Mouse (Mus musculus): ENCODE data around the gene Nav2.

The Nav2 gene

DNA sequence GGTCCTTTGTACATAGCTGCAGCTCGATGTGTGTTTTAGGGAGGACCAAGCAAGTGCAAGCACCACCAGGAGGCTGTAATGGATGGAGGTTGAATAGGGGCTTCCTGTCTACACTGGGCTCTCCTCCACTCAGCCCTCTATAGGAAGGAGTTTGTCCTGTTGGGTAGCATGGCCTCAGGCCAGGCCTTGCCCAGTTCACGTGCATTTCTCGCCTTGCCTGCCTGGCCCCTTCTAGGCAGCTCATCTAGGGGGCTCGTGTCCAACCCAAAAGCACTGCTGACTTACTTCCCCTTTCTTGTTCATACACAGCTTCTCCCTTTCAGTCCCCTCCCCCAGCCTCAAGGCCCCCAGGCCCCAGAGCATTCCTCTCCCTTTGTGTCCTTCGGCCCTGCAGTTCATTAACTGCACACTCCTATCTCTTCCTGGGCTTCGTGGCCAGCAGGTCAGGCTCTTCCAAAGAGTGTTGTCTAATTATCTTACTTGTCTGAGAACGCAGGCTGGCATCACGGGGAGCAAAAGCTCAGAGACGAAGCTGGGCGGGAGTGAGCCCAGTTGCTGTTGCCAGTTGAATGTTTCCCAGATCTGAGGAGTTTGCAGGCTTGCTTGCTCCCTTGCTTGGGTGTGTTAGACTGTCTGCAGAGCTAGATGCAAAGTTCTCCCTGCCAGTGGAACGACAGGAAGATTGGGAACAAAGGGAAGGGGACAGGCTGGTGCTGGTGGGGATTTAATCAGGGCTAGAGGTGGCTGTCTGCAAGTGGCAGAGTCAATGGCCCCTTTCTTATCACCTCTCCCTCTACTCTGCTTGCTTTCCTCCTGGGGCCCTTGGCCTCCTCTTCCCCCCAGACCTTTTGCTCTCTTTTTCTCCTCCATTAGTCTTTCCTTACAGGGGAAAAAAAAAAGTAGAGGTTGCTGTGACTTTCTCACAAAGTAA lies 636.5 kb downstream of the Nav2 start:
- DNase-seq (ENCODE audit: low spot score in 2 of 2), result no peak

DNA sequence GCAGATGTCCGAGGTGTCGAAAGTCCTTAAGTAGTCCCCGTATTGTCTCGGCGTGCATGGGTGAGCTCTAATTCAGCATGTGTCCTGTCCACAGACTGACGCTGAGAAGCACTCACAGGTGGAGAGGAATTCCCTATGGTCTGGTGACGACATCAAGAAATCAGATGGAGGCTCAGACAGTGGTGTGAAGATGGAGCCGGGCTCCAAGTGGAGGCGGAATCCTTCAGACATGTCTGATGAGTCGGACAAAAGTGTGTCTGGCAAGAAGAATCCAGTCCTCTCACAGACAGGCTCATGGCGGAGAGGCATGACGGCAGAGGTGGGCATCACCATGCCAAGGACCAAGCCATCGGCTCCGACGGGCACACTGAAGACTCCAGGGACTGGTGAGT lies 637.2 kb downstream of the Nav2 start:
- no peak for DNase-seq (ENCODE audit: low spot score in 2 of 2)

DNA sequence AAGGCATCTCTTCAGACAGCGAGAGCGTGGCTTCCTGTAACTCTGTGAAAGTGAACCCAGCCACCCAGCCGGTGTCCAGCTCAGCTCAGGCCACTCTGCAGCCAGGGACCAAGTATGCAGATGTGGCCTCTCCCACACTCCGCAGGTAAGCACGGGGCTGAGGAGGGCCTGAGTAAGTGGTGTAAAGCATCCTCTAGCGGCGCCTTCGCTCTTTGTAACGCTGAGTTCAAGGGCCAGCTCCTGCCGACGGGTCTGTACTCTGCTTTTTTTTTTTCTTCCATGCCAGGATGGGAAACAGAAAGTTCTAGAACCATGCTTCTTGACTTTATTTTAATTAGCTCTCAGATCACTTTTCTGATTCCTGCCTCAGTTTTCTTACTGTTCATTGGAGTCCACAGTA lies 639.9 kb downstream of the Nav2 start:
- no peak for DNase-seq (ENCODE audit: low spot score in 2 of 2)

DNA sequence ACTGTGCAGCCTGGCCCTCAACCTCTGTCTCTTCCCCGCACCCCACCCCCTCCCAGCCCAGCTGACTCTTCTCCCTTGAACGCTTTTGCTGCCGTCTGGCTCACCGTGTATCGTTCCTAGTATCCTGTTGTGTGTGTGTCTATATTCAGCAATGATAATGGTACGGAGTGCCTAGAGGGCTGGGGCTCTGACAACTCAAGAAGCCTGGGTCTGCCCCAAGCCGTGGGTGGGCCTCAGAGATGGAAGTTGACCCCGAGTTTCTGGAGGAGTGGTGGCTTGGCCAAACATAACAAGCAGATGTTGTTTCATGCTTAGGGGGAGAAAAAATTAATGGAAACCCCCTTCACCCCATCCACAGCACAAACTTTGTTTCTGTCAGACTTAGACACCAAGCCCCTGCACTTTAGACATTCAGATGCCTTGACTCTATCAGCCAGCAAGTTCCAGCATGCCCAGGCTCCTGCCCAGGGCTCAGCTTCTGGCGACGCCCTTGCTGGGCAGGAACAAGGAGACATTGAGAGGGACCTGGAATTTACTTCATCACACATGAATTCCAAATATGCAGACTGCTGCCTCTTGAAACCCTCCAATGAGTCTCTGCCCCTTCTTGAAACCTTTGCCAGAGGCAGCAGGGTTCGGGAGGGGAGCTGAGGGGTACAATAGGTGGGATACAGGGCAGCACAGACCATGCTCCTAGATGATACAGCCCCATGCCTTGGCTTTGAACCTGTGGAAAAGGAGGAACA lies 644.9 kb downstream of the Nav2 start:
- peak in 1 of 2 experiments; percentile 23 for DNase-seq (ENCODE audit: low spot score in 2 of 2)

DNA sequence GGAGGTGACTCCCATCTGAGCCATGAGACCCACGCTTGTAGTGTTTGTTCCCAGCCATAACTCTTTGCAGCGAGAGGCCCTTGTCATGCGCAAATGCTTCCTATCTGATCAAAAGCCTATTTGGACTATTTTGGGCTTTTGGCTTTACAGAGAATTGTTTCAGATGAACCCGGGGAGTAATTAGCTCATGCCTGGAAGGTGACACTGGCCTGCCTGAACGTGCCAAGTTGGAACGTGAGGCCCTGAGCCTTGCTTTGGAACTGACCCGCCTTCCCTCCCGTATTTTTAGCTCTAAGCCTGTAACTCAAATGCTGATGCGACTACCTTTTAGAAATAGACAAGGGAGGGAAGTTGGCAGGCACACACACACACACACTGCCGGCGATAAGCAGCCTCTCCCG lies 649.7 kb downstream of the Nav2 start:
- DNase-seq (ENCODE audit: low spot score in 2 of 2), result no peak

DNA sequence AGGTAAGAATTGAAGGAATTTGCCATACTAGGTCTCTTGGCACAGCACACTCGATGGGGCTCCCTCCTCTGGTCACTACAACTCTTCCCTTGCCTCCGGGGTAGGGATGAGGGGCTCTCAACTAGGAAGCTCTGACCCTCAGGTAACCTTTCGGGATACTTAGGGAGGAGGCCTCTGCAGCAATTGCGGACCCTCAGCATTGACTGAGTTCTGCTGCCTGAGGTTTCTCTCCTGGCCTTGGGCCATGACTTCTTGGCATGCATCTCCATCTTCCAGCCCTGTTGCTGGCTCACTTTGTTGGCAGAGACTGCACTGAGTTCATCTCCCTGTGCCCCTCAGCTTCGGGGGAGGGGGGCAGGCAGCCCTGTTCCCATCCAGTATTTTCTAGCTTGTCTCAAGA lies 650.4 kb downstream of the Nav2 start:
- peak in 1 of 2 experiments; percentile 22 for DNase-seq (ENCODE audit: low spot score in 2 of 2)

DNA sequence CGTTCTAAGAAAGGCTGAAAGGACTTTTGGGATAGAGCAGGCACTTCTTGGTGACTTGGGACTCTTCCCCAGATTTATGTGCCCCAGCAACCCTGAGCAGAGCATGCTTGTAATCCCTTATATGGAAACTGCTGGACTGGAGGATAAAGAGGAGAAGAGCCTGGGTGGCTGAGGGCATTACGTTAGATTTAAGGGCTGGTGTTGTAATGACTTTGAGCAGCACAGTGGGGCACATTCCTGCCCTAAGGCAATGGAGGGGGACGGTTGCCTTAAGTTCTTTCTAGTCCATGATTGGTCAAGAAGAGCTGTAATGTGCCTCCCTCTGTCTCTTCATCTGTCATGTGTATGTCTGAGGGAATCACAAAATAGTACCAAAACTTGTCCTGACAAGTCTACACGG lies 651.5 kb downstream of the Nav2 start:
- no peak for DNase-seq (ENCODE audit: low spot score in 2 of 2)

DNA sequence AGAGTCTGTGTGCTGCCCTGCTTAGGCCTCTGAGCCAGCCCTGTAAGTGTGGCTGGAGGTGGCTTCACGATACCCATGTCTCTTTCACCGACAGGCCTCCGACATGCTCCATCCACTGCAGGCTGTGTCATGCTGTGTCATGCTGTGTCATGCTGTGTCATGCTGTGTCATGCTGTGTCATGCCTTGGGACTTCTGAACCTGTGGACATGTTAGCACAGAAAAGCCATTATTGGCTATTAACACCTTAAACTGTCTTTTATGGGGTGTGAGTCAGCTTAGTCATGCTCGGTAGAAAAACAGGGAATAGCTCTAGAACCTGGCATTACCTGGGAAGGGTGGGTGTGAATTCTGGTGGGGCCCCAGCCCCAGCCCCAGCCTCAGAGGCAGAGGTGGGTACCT lies 653.9 kb downstream of the Nav2 start:
- DNase-seq (ENCODE audit: low spot score in 2 of 2), result no peak

DNA sequence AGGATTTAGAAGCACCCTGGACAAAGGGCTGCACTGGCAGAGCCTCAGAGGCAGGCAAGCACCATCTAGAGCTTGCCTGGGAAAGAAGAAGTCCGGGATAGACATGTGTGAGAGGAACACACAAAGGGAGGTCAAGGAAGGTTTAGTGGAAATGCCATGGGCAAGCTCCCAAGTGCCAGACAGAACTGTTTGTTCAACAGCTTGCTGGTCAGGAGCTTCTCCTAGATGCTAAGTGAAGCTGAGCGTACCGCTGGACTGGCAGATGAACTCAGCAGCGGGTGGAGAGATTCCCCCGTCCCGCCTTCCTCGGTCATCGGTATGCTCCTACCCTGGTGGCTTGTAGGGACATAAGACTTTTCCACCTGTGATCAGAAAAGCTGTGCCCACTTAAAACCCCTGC lies 654.3 kb downstream of the Nav2 start:
- DNase-seq (ENCODE audit: low spot score in 2 of 2), result no peak

DNA sequence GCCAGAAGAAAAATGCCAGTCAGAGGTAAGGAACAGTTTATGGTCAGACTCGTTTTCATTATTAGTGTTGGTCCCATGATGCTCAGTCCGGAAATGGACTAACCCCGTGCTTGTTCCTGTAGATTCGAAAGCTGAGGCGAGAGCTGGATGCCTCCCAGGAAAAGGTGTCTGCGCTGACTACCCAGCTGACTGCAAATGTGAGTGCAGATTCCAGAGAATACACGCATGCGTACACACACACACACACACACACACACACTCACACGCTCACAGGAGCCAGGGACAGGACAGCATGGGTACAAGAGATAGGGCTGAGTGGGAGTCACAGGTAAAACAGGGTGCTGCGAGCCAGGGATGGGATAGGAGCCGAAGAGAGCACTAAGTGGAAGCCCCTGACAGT lies 656.6 kb downstream of the Nav2 start:
- DNase-seq (ENCODE audit: low spot score in 2 of 2), result no peak

DNA sequence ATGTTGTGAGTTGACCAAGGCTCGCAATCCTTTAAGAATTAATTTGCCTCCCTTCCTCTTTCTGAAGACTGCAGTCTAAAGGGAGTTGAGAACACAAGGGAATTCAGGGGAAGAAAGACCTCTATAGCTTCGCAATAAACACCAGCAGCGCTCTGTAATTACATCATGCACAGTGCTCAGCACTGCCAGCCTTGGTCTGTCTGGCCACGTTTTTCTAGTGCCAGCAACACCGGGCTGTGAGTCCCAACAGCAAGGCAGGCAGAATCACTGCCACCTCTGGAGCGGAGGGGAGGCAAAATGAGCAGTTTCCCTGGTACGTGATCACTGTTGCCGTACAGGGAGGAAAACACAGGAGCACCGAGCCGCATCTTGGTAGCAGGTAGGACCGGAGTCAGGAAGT lies 657.3 kb downstream of the Nav2 start:
- DNase-seq (ENCODE audit: low spot score in 2 of 2), result no peak

DNA sequence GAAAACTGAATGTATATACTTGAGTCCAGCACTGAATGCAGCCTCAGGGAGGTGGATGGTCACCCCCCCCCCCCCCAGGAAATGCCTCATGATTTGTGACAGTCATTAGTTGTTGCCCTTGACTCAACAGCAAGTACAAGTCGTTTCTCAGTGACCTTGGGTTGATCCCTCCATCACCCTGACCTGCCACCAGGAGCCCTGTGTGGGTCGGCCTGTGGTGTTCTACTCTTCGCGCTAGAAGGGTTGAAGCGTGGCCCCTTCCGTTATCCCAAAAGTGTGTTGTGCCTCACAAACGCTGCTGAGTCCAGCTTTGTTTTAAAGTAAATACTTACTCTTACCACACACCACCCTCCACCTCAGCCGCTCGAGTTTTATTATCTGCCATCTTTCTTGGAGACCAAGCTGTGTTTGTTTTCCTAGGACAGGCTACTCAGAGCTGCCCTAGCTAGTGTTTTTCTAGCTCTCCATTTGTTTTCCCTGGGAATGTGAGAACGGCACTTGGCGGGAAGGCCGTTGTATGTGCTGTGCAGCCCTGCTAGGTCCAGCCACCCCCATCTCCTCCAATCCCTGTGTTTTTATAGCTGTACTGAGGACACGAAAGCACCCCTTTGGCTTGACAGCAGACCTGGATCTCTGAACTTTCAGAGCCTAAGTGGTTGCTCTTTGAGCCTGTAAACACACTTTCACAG lies 659.0 kb downstream of the Nav2 start:
- no peak for DNase-seq (ENCODE audit: low spot score in 2 of 2)

DNA sequence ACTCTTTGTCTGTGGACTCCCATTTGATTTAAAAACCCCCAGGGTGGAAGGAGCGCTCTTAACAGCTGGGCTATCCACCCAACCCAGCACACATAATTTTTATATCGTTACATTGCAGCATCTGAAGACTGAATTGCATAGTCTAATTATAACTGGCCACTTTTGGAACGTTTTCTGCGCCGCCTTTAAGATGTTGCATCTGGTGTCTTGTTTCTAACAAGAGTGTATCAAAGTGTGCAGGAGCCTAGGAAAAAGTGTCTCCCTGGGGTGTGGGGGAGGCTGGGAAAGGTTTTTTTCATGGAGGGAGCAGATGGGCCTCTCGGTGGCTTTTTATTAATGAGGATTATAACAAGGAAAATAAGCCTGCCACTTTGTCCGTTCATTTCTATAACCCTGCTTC lies 661.1 kb downstream of the Nav2 start:
- no peak for DNase-seq (ENCODE audit: low spot score in 2 of 2)

DNA sequence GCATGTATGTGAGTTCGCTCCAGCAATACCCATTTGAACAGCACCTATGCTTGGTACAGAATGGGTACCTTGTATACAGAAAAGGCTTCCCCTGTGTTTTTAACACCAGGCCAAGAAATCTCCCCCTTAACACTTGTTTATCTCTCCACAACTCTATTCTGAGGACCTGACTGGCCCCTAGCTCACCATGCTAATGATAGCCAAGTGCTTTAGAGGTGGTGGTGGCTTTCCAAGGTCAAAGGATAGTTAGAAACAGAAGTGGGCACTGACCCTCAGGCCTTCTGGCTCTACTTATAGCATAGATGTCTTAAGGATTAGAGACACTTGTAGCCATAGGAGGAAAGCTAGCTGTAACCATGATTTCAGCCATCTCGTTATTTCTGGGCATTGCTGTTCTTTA lies 663.1 kb downstream of the Nav2 start:
- DNase-seq (ENCODE audit: low spot score in 2 of 2), result no peak

DNA sequence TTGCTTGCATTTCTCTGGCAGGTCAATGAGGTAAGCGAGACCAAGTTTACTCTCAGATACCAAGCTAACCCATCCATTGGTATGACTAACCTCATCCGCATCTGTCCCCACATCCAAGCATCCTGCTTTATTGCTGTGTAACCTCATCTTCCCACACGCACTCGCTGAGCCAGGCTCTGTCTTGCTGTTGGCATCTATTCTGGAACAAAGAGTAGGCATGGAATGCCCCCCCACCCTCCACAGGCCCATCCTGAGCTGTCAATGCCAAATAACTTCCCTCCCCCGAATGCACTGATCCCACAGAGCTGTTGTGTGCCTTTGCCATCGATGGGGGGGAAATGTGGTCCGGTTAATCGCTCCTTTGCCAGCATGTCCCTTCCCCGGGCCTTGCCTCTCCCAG lies 666.7 kb downstream of the Nav2 start:
- DNase-seq (ENCODE audit: low spot score in 2 of 2), result no peak

DNA sequence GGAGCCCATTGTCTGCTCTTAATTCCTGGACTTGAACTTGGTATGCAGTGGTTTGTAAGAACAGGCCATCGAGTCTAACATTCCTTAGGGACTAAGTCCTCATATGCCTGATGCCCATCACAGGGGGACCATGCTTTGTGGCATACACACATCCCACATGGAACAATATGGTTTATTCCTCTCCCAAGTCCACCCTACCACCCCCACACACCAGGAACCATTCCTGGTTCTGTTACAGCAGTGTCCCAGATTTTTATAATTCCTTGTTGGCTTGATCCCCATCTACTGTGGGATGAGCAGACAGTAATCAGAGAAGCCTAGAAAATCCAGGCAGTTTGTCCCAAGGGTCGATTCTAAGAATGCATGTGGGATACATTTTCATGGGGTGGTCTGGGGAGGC lies 668.6 kb downstream of the Nav2 start:
- DNase-seq (ENCODE audit: low spot score in 2 of 2), result no peak

DNA sequence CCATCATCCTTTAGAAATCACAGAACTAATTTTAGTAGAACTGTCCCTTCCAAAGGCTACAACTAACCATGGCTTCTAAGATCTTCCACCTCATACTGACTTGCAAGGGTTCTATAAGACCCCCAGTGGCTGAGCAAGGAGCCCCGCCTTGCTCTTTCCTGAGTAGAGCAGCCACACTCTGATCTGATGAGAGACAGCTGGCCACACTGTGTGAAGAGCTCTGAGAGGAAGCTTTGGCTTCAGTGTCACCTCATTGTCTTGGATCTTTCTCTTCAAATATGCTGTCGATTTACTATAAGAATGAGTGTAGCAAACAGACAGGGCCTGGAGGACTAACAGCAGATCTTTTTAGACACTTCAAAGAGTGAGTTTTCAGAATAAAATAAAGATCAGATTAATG lies 673.4 kb downstream of the Nav2 start:
- DNase-seq (ENCODE audit: low spot score in 2 of 2), result no peak

DNA sequence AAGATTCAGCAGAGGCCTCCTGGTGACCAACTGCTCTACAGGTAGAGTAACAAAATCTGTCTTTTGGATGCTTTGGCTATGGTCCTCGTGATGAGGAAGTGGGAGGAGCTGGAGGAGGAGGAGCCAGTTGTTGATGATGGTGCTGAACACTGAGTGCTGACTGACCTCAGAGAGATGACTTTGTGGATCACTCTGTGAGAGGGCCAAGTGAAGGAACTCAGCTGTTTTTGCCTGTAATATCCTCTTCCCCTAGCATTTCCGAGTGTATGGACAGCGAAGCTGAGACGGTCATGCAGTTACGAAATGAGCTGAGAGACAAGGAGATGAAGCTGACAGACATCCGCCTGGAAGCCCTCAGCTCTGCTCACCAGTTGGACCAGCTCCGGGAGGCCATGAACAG lies 674.0 kb downstream of the Nav2 start:
- no peak for DNase-seq (ENCODE audit: low spot score in 2 of 2)

DNA sequence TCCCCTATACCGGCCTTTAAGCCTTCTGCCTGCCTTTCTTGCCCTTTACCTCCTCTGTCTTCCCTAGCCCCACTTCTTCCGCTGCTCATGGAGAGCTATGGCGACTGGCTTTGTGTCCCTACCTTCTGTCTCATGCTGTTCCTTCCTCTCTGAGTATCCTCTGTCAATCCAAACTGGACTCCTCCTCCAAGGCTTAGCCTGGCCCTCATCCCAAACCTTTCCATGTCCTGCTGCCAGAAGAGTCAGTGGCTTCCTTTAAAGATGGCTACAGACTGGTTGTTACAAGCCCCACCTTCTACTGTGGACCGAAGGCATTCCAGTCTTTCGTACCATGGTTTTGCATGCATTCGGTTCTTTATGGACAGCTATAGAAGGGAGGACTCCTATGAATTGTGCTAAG lies 674.7 kb downstream of the Nav2 start:
- no peak for DNase-seq (ENCODE audit: low spot score in 2 of 2)

DNA sequence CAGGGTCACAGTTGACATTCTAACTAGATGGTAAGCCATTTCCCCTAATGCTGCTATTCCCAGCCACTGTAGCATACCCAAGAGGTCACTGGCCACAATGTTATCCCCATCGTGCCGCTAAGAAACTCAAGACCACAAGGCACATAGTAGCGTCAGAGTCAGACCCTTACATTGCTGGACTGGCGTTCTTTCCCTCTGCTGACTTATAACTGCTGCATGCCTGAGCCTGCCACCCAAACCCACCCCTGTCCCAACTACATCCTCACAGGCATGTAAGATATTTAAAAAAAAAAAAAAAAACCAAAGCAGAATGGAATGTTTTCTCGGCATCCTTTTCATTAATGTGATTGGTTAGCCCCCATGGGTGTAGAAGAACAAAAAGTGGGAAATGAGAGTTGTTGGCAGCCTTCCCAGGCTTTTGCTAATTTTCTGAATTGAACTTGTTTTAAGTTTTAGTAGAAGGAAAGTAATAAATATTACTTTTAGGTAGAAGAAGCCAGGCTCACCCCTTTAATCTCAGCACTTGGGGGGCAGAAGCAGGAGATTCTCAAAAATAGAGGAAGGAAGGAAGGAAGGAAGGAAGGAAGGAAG lies 678.1 kb downstream of the Nav2 start:
- no peak for DNase-seq (ENCODE audit: low spot score in 2 of 2)

DNA sequence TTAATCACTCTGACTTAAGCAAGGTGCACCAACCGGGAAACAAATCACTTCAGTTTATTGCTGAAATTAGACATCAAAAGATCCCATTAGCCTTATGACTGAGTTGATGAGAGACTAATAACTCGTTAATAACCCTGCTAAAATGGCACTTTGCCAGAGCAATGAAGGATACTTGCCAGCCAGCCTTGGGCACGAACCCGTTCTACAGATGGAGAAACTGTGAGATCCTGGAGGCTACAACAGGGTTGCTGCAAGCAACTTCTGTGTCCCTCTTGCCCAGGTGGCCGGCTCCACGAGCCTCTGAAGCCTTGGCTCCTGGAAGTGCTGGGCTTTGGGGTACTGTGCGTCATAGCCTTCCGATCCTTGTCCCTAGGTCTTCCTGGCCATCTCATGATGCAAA lies 681.1 kb downstream of the Nav2 start:
- DNase-seq (ENCODE audit: low spot score in 2 of 2), result no peak

DNA sequence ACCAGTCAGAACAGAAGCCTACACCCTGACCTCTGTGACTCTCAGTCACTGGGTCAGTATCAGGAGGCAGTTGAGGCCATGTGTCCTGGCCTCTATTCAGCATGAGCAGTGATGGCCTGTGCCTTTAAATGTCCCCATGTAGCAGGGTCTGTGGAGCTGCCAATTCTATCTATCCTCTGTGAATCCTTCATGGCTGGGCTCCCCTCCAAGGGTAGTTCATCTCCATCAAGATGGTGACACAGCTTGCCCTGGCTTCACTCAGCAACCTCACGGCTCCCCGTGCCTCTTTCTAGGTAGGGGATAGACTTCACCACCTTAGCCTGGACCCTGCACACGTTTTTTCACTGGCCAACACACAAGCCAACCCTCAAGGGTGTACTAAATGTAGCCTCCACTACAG lies 689.3 kb downstream of the Nav2 start:
- DNase-seq (ENCODE audit: low spot score in 2 of 2), result no peak

All from urinary bladder, postnatal 36 days (tissue).